Mouse (Mus musculus) heart, embryonic 15.5 days (tissue): ENCODE data around the gene Sec22b. TPM values are rescaled to one million over a fixed set of nuclear protein-coding genes. Genes with fewer than 3 reads are reported as not detected.

Experiments used
- ATAC-seq: fragments of 200-750 bp; cut with Nextera tagmentation; replicated peaks from 2 replicates; pipeline ENCODE4 v1.8.0; 2017; ENCODE audit warnings: low read depth, moderate TSS enrichment; ENCODE audit not compliant: insufficient number of reproducible peaks, insufficient read depth, low FRiP score
- H3K27ac ChIP-seq: fragments of 300-500 bp; sonication (generic); 2 replicates; pipeline ENCODE4 v1.5.1; 2015; ENCODE audit warnings: mild to moderate bottlenecking, inconsistent platforms
- H3K27me3 ChIP-seq: fragments of 300-500 bp; sonication (generic); 2 replicates; pipeline ENCODE4 v1.6.1; 2015; ENCODE audit warnings: inconsistent platforms
- H3K36me3 ChIP-seq: fragments of 300-500 bp; sonication (generic); 2 replicates; pipeline ENCODE4 v1.6.1; 2015; ENCODE audit warnings: mild to moderate bottlenecking, inconsistent platforms
- H3K4me1 ChIP-seq: fragments of 300-500 bp; sonication (generic); replicated peaks from 2 replicates; pipeline ENCODE4 v1.6.1; 2015; ENCODE audit warnings: inconsistent platforms
- H3K4me2 ChIP-seq: fragments of 300-500 bp; sonication (generic); 2 replicates; pipeline ENCODE4 v1.6.1; 2015; ENCODE audit warnings: inconsistent platforms, mild to moderate bottlenecking, moderate library complexity
- H3K4me3 ChIP-seq: fragments of 300-500 bp; sonication (generic); 2 replicates; pipeline ENCODE4 v1.5.1; 2015; ENCODE audit warnings: mild to moderate bottlenecking, inconsistent platforms
- H3K9ac ChIP-seq: fragments of 300-500 bp; sonication (generic); 2 replicates; pipeline ENCODE4 v1.6.1; 2015; ENCODE audit warnings: mild to moderate bottlenecking, inconsistent platforms
- H3K9me3 ChIP-seq: fragments of 300-500 bp; sonication (generic); replicated peaks from 2 replicates; pipeline ENCODE4 v1.6.1; 2016; ENCODE audit warnings: inconsistent platforms
- WGBS: fragments of 180-500 bp; shearing (Covaris S2); methylation state at CpG from one replicate; pipeline ENCODE4 v1.1.7; 2015; ENCODE audit warnings: mixed read lengths; 5-methylcytosine and 5-hydroxymethylcytosine counted together
- polyA plus RNA-seq: library from polyadenylated mRNA; unstranded; fragments of >200 nt; fragmentation: Nextera tagmentation; extraction: Ambion mirVana; gene quantifications from 2 replicates; pipeline ENCODE4 v1.2.1, GENCODE M21; 2015

Sec22b gene
- polyA plus RNA-seq, 1 experiment from 2014 or later, result 98.1 TPM

- Histone ChIP-seq H3K9ac (no peak overlapping the region), H3K27ac (no peak overlapping the region), H3K27me3 (0 out of 2 replicates have a peak, but pooled peaks cover 3% of the 10 kb centered on the region), H3K4me3 (no peak overlapping the region), H3K4me2 (no peak overlapping the region), H3K9me3 (no peaks in the 10 kb centered on the region), H3K4me1 (peaks cover 28% of the 10 kb centered on the region), H3K36me3 (no peaks in the 10 kb centered on the region)
- 84% methylated on average over 5 of the region's 5 CpGs for WGBS
- no peak for ATAC-seq
Observed at GRCm38 (mm10) chr3:97933811-97934210, 32.8 kb downstream of the Sec22b start.

GRCm38 (mm10) chr3:97934331-97935300 lies 33.6 kb downstream of the Sec22b start:
- WGBS, result 79% methylated on average over 6 of the region's 6 CpGs
- Histone ChIP-seq H3K27me3 (0 out of 2 replicates have a peak, but pooled peaks cover 3% of the 10 kb centered on the region), H3K9ac (no peak overlapping the region), H3K4me2 (no peak overlapping the region), H3K36me3 (no peaks in the 10 kb centered on the region), H3K4me3 (no peak overlapping the region), H3K9me3 (no peaks in the 10 kb centered on the region), H3K4me1 (peaks cover 31% of the 10 kb centered on the region), H3K27ac (no peak overlapping the region)
- ATAC-seq, result no peak

- no peak for ATAC-seq
- Histone ChIP-seq H3K27me3 (no peaks in the 10 kb centered on the region), H3K9ac (no peak overlapping the region), H3K36me3 (no peaks in the 10 kb centered on the region), H3K4me3 (no peak overlapping the region), H3K27ac (no peak overlapping the region), H3K9me3 (no peaks in the 10 kb centered on the region), H3K4me1 (peaks cover 32% of the 10 kb centered on the region), H3K4me2 (no peak overlapping the region)
- WGBS, result 45% methylated on average over 17 of the region's 17 CpGs
Observed at GRCm38 (mm10) chr3:97937068-97937944, 36.3 kb downstream of the Sec22b start.

- no peaks in the 10 kb centered on the region for H3K27me3 ChIP-seq
- H3K9ac ChIP-seq, result no peak overlapping the region
- no peaks in the 10 kb centered on the region for H3K9me3 ChIP-seq
- no peak overlapping the region for H3K27ac ChIP-seq
- no peak overlapping the region for H3K4me2 ChIP-seq
- ATAC-seq, result no peak
- H3K4me1 ChIP-seq, result peaks cover 31% of the 10 kb centered on the region
- H3K4me3 ChIP-seq, result no peak overlapping the region
- 75% methylated on average over 6 of the region's 6 CpGs for WGBS
- H3K36me3 ChIP-seq, result no peaks in the 10 kb centered on the region
Observed at GRCm38 (mm10) chr3:97937945-97938266, 36.9 kb downstream of the Sec22b start.

GRCm38 (mm10) chr3:97938814-97939526 lies 38.0 kb downstream of the Sec22b start:
- Histone ChIP-seq H3K4me1 (peaks cover 25% of the 10 kb centered on the region), H3K9me3 (no peaks in the 10 kb centered on the region), H3K9ac (no peak overlapping the region), H3K4me3 (no peak overlapping the region), H3K4me2 (no peak overlapping the region), H3K27me3 (no peaks in the 10 kb centered on the region), H3K27ac (no peak overlapping the region; the same call in 1 of the 2 replicates), H3K36me3 (no peaks in the 10 kb centered on the region)
- no peak for ATAC-seq
- 67% methylated on average over 7 of the region's 7 CpGs for WGBS

- Histone ChIP-seq H3K4me3 (no peak overlapping the region), H3K4me2 (no peak overlapping the region), H3K9me3 (no peaks in the 10 kb centered on the region), H3K27me3 (no peaks in the 10 kb centered on the region), H3K36me3 (no peaks in the 10 kb centered on the region), H3K27ac (0 out of 2 replicates have a peak overlapping the region, but pooled peaks have one; percentile 11), H3K9ac (no peak overlapping the region), H3K4me1 (peaks cover 31% of the 10 kb centered on the region)
- ATAC-seq, result no peak
- 39% methylated on average over 10 of the region's 10 CpGs for WGBS
Observed at GRCm38 (mm10) chr3:97939626-97940510, 38.9 kb downstream of the Sec22b start.

GRCm38 (mm10) chr3:97940511-97941204 lies 39.7 kb downstream of the Sec22b start:
- Histone ChIP-seq H3K4me2 (no peak overlapping the region), H3K4me1 (peaks cover 31% of the 10 kb centered on the region), H3K27me3 (no peaks in the 10 kb centered on the region), H3K36me3 (no peaks in the 10 kb centered on the region), H3K9ac (no peak overlapping the region), H3K4me3 (no peak overlapping the region), H3K27ac (peak overlapping the region; percentile 46), H3K9me3 (no peaks in the 10 kb centered on the region)
- 51% methylated on average over 9 of the region's 9 CpGs for WGBS
- ATAC-seq, result no peak

GRCm38 (mm10) chr3:97941440-97942259 lies 40.7 kb downstream of the Sec22b start:
- Histone ChIP-seq H3K27me3 (no peaks in the 10 kb centered on the region), H3K27ac (peak overlapping the region; percentile 54), H3K9me3 (no peaks in the 10 kb centered on the region), H3K36me3 (no peaks in the 10 kb centered on the region), H3K4me3 (peak overlapping the region; percentile 36), H3K9ac (peak overlapping the region; percentile 48), H3K4me2 (peak overlapping the region; percentile 63), H3K4me1 (peaks cover 36% of the 10 kb centered on the region)
- WGBS, result 43% methylated on average over 11 of the region's 11 CpGs
- ATAC-seq, result no peak

GRCm38 (mm10) chr3:97942260-97942950 lies 41.4 kb downstream of the Sec22b start:
- Histone ChIP-seq H3K9me3 (no peaks in the 10 kb centered on the region), H3K4me3 (peak overlapping the region; percentile 36), H3K4me1 (peaks cover 37% of the 10 kb centered on the region), H3K9ac (peak overlapping the region; percentile 48), H3K27me3 (no peaks in the 10 kb centered on the region), H3K27ac (peak overlapping the region; percentile 54), H3K36me3 (no peaks in the 10 kb centered on the region), H3K4me2 (peak overlapping the region; percentile 63)
- peak; percentile 38 for ATAC-seq
- WGBS, result 11% methylated on average over 16 of the region's 16 CpGs
